Mouse (Mus musculus) gonadal fat pad, adult 2 months (tissue): ENCODE data around the gene Plac9a. TPM values are rescaled to one million over a fixed set of nuclear protein-coding genes. Genes with fewer than 3 reads are reported as not detected.

Source experiments
- DNase-seq: peaks from one replicate; pipeline ENCODE4 v3.0.0-alpha.2; 2012; ENCODE audit warnings: low read depth
- polyA plus RNA-seq: library from polyadenylated mRNA; depleted of rRNA; stranded (reverse); fragments of >200 nt; gene quantifications from 2 replicates; pipeline ENCODE4 v1.2.3, GENCODE M21; 2012; rRNA removed

Gene Plac9a
- polyA plus RNA-seq, 1 experiment = 4.4 TPM

- no peak for DNase-seq
Observed at GRCm38 (mm10) chr14:25838411-25838810, 64.5 kb downstream of the Plac9a start.

Other genes with a start within 250 kb of the Plac9a start
- 31.2 and 34.0 TPM in 2 replicates for gene Ppif, start 208.9 kb downstream of the Plac9a start, polyA plus RNA-seq
- 40.3 and 46.7 TPM in 2 replicates for gene Zcchc24, start 134.1 kb downstream of the Plac9a start, polyA plus RNA-seq
- 53.0 and 58.4 TPM in 2 replicates for gene Anxa11, start 60.9 kb downstream of the Plac9a start, polyA plus RNA-seq
- 7.9 and 13.5 TPM in 2 replicates for gene Tmem254a, start 24.6 kb upstream of the Plac9a start, polyA plus RNA-seq
- gene Cphx1, start 35.2 kb upstream of the Plac9a start, polyA plus RNA-seq = not detected in 2 replicates
- gene Duxbl1, start 75.5 kb upstream of the Plac9a start, polyA plus RNA-seq = 0.16 and 0.41 TPM in 2 replicates
- 318 and 347 TPM in 2 replicates for gene Gm9780, start 139.6 kb upstream of the Plac9a start, polyA plus RNA-seq
- gene Tmem254c, start 164.3 kb upstream of the Plac9a start, polyA plus RNA-seq = 101 and 111 TPM in 2 replicates
- not detected in 2 replicates for gene Cphx2, start 178.4 kb upstream of the Plac9a start, polyA plus RNA-seq
- 0.11 TPM in 1 of 2 replicates, not detected in the other for gene Cphx3, start 179.2 kb upstream of the Plac9a start, polyA plus RNA-seq
- 0.15 and 0.89 TPM in 2 replicates for gene Duxbl2, start 215.2 kb upstream of the Plac9a start, polyA plus RNA-seq